8 mouse cellular contexts compared by ENCODE assay signal in genomic region chr16:84773268-84773861, GRCm38 (mm10). TPM values are rescaled to one million over a fixed set of nuclear protein-coding genes. Genes with fewer than 3 reads are reported as not detected.
DNase-seq lines count a peak whose midpoint lies in the region; ATAC-seq and TF ChIP-seq lines count a peak whose summit lies in the region.

No protein-coding gene starts in this region.

- H3K27ac ChIP-seq in kidney, postnatal 0 days = no peak overlapping the region
- H3K27ac ChIP-seq in forebrain, embryonic 10.5 days = peak overlapping the region; percentile 89
- peak overlapping the region; percentile 88 for H3K27ac ChIP-seq in neural tube, embryonic 12.5 days

- WGBS in kidney, postnatal 0 days = under 1% methylated on average over 15 of the region's 15 CpGs
- 1% methylated on average over 15 of the region's 15 CpGs for WGBS in forebrain, embryonic 10.5 days
- under 1% methylated on average over 15 of the region's 15 CpGs for WGBS in neural tube, embryonic 12.5 days

- H3K4me3 ChIP-seq in kidney, postnatal 0 days (replicated peaks; ENCODE audit: low read depth, low read length) = peak overlapping the region; percentile 57
- peak overlapping the region; percentile 63 for H3K4me3 ChIP-seq in forebrain, embryonic 10.5 days
- peak overlapping the region; percentile 72 for H3K4me3 ChIP-seq in neural tube, embryonic 12.5 days

- peaks cover 10% of the 10 kb centered on the region; the same call in 1 of the 2 replicates for H3K4me1 ChIP-seq in kidney, postnatal 0 days (replicated peaks; ENCODE audit: insufficient read depth, low read length)
- peaks cover 35% of the 10 kb centered on the region for H3K4me1 ChIP-seq in forebrain, embryonic 10.5 days
- no peaks in the 10 kb centered on the region; the same call in 1 of the 2 replicates for H3K4me1 ChIP-seq in neural tube, embryonic 12.5 days

- DNase-seq in kidney, postnatal 0 days (ENCODE audit: low spot score) = peak; percentile 11
- no peak for DNase-seq in kidney, postnatal 4 days
- DNase-seq in forebrain, embryonic 10.5 days (ENCODE audit: extremely low spot score, low spot score) = peak; percentile 67
- DNase-seq in kidney, postnatal 14 days = peak; percentile 10
- no peak for DNase-seq in layer of hippocampus, postnatal 14 days (ENCODE audit: low spot score in 2 of 2)
- no peak for DNase-seq in spleen, postnatal 4 days (ENCODE audit: low spot score in 2 of 2)
- no peak for DNase-seq in right cerebral cortex, postnatal 14 days

- peak overlapping the region; percentile 99 for H3K4me2 ChIP-seq in kidney, postnatal 0 days (ENCODE audit: low read length)
- H3K4me2 ChIP-seq in neural tube, embryonic 12.5 days (replicated peaks) = peak overlapping the region; percentile 84

- no peaks in the 10 kb centered on the region for H3K27me3 ChIP-seq in kidney, postnatal 0 days (ENCODE audit: insufficient read depth, low read length)
- H3K27me3 ChIP-seq in forebrain, embryonic 10.5 days (ENCODE audit: poor library complexity, severe bottlenecking) = 0 out of 2 replicates have a peak, but pooled peaks cover 8% of the 10 kb centered on the region
- H3K27me3 ChIP-seq in neural tube, embryonic 12.5 days (replicated peaks) = no peaks in the 10 kb centered on the region

- no peak for TF ChIP-seq CTCF in kidney, postnatal 0 days (IDR thresholded peaks at IDR 0.05; ENCODE audit: low read depth)

- H3K9ac ChIP-seq in kidney, postnatal 0 days (ENCODE audit: low read depth, low read length) = peak overlapping the region; percentile 59
- peak overlapping the region; percentile 81 for H3K9ac ChIP-seq in neural tube, embryonic 12.5 days

- no peaks in the 10 kb centered on the region for H3K36me3 ChIP-seq in kidney, postnatal 0 days (ENCODE audit: insufficient read depth, low read length)
- H3K36me3 ChIP-seq in forebrain, embryonic 10.5 days (replicated peaks) = peaks cover 5% of the 10 kb centered on the region
- peaks cover under 1% of the 10 kb centered on the region; the same call in 1 of the 2 replicates for H3K36me3 ChIP-seq in neural tube, embryonic 12.5 days

- no peak for ATAC-seq in kidney, postnatal 0 days (replicated peaks; ENCODE audit: low FRiP score, low read depth)
- ATAC-seq in neural tube, embryonic 12.5 days (ENCODE audit: low FRiP score, low read depth) = peak; percentile 52

- no peaks in the 10 kb centered on the region for H3K9me3 ChIP-seq in kidney, postnatal 0 days (replicated peaks; ENCODE audit: low read length)
- no peaks in the 10 kb centered on the region for H3K9me3 ChIP-seq in forebrain, embryonic 10.5 days
- no peaks in the 10 kb centered on the region for H3K9me3 ChIP-seq in neural tube, embryonic 12.5 days

RNA-seq across cellular contexts. Expression of gene Jam2, which starts 0.6 kb away (rescaled TPM):
- polyA plus RNA-seq in kidney, postnatal 0 days (2015; fragmentation: Nextera tagmentation; extraction: Ambion mirVana) = 7.1 and 8.3 TPM in 2 replicates
- polyA plus RNA-seq in forebrain, embryonic 10.5 days (2016; fragmentation: Nextera tagmentation; extraction: Ambion mirVana) = 29.5 and 30.1 TPM in 2 replicates
- polyA plus RNA-seq in neural tube, embryonic 12.5 days (2016; fragmentation: Nextera tagmentation; extraction: Ambion mirVana) = 41.4 and 45.6 TPM in 2 replicates
- total RNA-seq in layer of hippocampus, postnatal 14 days (2021) = 10 to 100 TPM; 25.7 to 27.3 TPM

RNA-seq across cellular contexts. Expression of gene Mrpl39, which starts 37.8 kb away (rescaled TPM):
- 45.5 and 46.3 TPM in 2 replicates for polyA plus RNA-seq in kidney, postnatal 0 days (2015; fragmentation: Nextera tagmentation; extraction: Ambion mirVana)
- polyA plus RNA-seq in forebrain, embryonic 10.5 days (2016; fragmentation: Nextera tagmentation; extraction: Ambion mirVana) = 60.5 and 61.0 TPM in 2 replicates
- polyA plus RNA-seq in neural tube, embryonic 12.5 days (2016; fragmentation: Nextera tagmentation; extraction: Ambion mirVana) = 45.1 and 47.3 TPM in 2 replicates
- total RNA-seq in layer of hippocampus, postnatal 14 days (2021) = 10 to 100 TPM; 21.3 to 22.8 TPM

Comparison
In these comparisons a context has a peak if more than half of its experiments do, and no peak if none do; other contexts are left out.
1. DNase-seq: peak in kidney, postnatal 0 days (single experiment), forebrain, embryonic 10.5 days (single experiment) and kidney, postnatal 14 days (single experiment); none in kidney, postnatal 4 days (0 of 2), layer of hippocampus, postnatal 14 days (0 of 2), spleen, postnatal 4 days (0 of 2) and right cerebral cortex, postnatal 14 days (single experiment).
2. Peak in every context shown above with its lines, with median percentiles within 50 percentile points of each other: H3K4me3 ChIP-seq.